Mouse (Mus musculus) cerebellum, adult 9-10 months (tissue): Measurements from ENCODE around the gene Thrap3.
"Not testable (repeated sequence)": the region's sequence is repeated elsewhere in the genome, so short reads cannot be mapped to it uniquely, and the experiment has no call there.

Experiments
- DNase-seq: peaks from one replicate; pipeline ENCODE4 v3.0.0; 2022

Gene Thrap3

GRCm38 (mm10) chr4:126217771-126218170 is 15.2 kb upstream of the Thrap3 start:
- no peak for DNase-seq

- no peak for DNase-seq
Measured at GRCm38 (mm10) chr4:126207081-126207480, 4.5 kb upstream of the Thrap3 start.

GRCm38 (mm10) chr4:126205386-126205785 is 2.8 kb upstream of the Thrap3 start:
- no peak for DNase-seq

GRCm38 (mm10) chr4:126204661-126205230 is 2.2 kb upstream of the Thrap3 start:
- no peak for DNase-seq

- peak; percentile 55 for DNase-seq
Measured at GRCm38 (mm10) chr4:126204016-126204415, 1.5 kb upstream of the Thrap3 start.

GRCm38 (mm10) chr4:126203336-126203895 is 856 bp upstream of the Thrap3 start:
- no peak for DNase-seq

GRCm38 (mm10) chr4:126201514-126202302 is 852 bp downstream of the Thrap3 start:
- peak; percentile 61 for DNase-seq

GRCm38 (mm10) chr4:126200656-126201055 is 1.9 kb downstream of the Thrap3 start:
- no peak for DNase-seq

GRCm38 (mm10) chr4:126200036-126200435 is 2.5 kb downstream of the Thrap3 start:
- DNase-seq = no peak

GRCm38 (mm10) chr4:126199556-126199955 is 3.0 kb downstream of the Thrap3 start:
- no peak for DNase-seq

- no peak for DNase-seq
Measured at GRCm38 (mm10) chr4:126197485-126197884, 5.1 kb downstream of the Thrap3 start.

- DNase-seq = no peak
Measured at GRCm38 (mm10) chr4:126194916-126195315, 7.6 kb downstream of the Thrap3 start.

GRCm38 (mm10) chr4:126194216-126194615 is 8.3 kb downstream of the Thrap3 start:
- DNase-seq = no peak

GRCm38 (mm10) chr4:126190636-126191035 is 11.9 kb downstream of the Thrap3 start:
- DNase-seq = no peak

- DNase-seq = no peak
Measured at GRCm38 (mm10) chr4:126187096-126187495, 15.5 kb downstream of the Thrap3 start.

- DNase-seq = no peak
Measured at GRCm38 (mm10) chr4:126183034-126183433, 19.5 kb downstream of the Thrap3 start.

GRCm38 (mm10) chr4:126181170-126181957 is 21.2 kb downstream of the Thrap3 start:
- DNase-seq = no peak

- not testable (repeated sequence) for DNase-seq
Measured at GRCm38 (mm10) chr4:126175980-126176379, 26.6 kb downstream of the Thrap3 start.

- DNase-seq = no peak
Measured at GRCm38 (mm10) chr4:126173800-126174199, 28.8 kb downstream of the Thrap3 start.

- DNase-seq = not testable (repeated sequence)
Measured at GRCm38 (mm10) chr4:126170737-126171136, 31.8 kb downstream of the Thrap3 start.

GRCm38 (mm10) chr4:126168851-126169250 is 33.7 kb downstream of the Thrap3 start:
- no peak for DNase-seq

- DNase-seq = no peak
Measured at GRCm38 (mm10) chr4:126166084-126166483, 36.5 kb downstream of the Thrap3 start.

- DNase-seq = not testable (repeated sequence)
Measured at GRCm38 (mm10) chr4:126165092-126165491, 37.5 kb downstream of the Thrap3 start.
